Mouse (Mus musculus) right cerebral cortex, postnatal 10 days (tissue): ENCODE data around the gene Rbms3.

Experiments used
- DNase-seq, 2 experiments: peaks; one replicate each; pipeline ENCODE4 v3.0.0; 2021; ENCODE audit warnings: low spot score in 2 of 2

The Rbms3 gene

DNA sequence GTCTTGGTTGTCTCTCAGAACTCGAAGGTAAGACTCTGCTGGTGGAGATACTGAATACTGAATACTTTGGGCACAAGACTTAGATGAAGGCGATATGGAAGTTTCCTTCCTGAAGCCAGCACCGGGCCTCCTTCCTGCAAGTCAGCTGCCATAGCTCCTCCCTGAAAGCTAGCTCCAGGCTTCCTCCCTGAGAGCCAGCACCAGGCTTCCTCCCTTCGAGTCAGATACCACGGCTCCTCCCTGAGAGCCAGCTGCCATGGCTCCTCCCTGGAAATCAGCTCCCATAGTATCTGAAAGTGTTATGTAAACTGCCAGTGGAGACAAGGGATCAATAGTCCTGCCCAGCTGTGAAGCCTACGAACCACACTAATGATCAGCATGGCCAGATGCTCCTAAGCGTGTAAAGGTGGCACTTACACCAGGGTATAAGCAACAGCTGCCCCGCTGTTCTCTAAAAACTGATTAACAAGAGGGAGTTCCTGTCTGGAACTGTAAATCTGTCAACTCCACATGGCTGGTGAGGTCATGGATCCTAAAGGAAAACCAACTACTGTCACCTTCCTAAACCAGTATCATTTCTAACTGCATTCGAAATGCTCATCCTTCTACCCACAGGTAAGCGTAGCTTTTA lies 867.2 kb downstream of the Rbms3 start:
- no peak for DNase-seq

- DNase-seq, result no peak
Observed at GRCm38 (mm10) chr9:116748857-116749584, 880.7 kb downstream of the Rbms3 start.

DNA sequence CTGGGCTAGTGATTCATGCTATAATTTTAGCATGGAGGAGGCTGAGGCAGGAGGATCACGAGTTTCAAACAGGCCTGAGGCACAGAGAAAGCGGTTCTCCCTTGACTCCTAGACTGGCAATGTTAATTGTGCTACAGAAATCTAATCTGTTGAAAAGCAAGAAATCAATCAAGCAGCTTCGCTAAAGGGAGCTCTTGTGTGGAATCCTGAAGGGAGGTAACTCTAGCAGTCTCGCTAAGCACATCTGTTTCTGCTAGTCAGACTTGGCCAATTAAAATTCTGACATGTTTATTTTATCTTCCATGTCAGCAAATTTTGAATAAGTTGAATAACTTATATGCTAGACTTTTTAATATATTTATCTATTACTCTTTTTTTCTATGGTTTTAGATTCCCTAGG lies 881.4 kb downstream of the Rbms3 start:
- no peak for DNase-seq

- no peak for DNase-seq
Observed at GRCm38 (mm10) chr9:116746871-116747270, 882.8 kb downstream of the Rbms3 start.

GRCm38 (mm10) chr9:116737786-116738185 lies 891.9 kb downstream of the Rbms3 start:
- DNase-seq, result no peak

GRCm38 (mm10) chr9:116729172-116729571 lies 900.5 kb downstream of the Rbms3 start:
- DNase-seq, result no peak

DNA sequence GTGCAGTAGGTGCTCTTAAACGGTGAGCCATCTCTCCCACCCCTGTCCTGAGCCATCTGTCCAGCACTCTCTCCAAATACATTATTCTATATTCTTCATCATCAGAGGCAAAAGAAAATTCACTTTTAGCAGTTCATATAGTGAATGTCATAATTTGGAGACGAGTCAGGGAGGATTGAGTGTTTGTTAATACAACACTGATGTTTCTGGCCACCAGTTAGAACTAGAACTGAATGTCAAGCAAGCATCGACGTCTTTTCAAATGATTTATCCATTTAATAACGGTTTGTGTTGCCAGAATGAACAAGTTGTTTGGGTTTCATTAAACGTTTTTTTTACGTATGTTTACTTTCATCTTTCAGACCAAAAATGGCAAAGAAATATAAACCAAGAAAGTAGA lies 901.1 kb downstream of the Rbms3 start:
- no peak for DNase-seq

DNA sequence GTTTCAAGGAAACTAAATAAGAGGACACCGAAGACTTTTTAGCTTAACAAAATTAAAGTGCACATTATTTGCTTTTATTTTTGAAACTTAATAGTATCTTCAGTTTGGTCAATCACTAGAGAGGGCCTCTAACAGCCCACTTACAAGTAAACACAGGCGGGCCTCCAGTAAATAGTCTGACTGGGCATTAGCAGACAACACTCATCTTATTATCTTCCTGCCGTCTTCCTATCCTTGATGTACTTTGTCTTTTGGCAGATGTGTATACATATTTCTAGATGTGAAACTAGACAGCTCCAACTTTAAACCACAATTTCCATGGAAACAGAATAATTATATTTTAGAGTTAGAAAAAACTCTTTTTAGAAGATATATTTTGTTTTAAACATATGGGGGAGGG lies 901.6 kb downstream of the Rbms3 start:
- DNase-seq, result no peak

- DNase-seq, result no peak
Observed at GRCm38 (mm10) chr9:116724581-116724980, 905.1 kb downstream of the Rbms3 start.

DNA sequence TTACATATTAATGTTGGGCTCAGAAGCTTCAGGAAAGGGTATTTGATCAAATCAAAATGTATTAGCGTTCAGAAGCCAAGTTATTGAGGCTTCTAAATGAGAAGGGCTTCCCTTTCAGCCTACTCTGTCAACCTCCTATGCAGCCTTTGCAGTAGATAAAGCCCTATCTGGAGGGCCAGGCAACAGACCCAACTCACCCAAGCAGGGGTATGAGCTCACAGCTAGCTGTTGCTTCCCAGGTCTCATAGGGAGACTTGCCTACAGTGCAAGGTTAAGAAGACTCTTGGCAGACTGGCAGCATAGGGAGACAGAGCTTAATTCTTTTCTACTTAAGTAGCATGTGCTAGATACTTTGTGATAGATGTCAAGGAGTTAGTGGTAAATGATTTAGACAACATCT lies 926.6 kb downstream of the Rbms3 start:
- DNase-seq, result no peak

DNA sequence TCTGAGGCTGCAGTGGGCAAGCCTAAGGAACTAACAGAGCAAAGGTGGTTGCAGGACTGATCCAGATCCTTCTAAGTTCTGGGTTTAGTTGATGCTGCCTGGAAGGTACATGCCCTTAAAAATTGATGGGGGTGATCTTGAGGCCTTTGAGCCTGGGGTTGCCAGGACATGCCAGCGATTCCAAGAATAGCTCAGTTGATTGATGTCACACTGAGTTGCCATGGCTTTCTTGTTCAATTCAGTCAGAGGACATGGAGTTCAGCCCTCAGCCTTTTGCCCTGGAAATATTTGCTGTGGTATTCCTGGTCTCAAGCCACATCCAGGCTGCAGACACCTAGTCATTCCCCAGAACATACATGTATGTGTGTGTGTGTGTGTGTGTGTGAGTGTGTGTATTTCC lies 927.1 kb downstream of the Rbms3 start:
- DNase-seq, result no peak

GRCm38 (mm10) chr9:116701511-116702179 lies 928.1 kb downstream of the Rbms3 start:
- no peak for DNase-seq

DNA sequence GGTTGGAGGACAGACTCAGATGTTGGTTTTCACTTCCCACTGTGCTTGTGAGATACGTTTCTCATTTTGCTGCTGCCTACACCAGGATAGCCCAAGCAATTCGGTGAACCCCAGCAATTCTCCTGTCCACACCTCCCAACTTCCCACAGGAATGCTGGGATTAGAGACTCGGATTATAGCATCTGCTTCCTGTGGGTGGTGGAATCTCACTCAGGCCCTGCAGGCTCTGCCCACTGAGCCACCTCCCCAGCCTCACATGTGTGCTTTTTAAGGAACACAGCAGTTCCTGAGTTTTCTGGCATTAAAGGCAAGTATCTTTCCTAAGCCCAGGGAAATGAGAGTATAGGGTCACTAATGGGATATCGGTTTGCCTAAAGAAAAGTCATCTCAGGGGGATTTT lies 941.1 kb downstream of the Rbms3 start:
- no peak for DNase-seq

GRCm38 (mm10) chr9:116677142-116677541 lies 952.6 kb downstream of the Rbms3 start:
- no peak for DNase-seq

DNA sequence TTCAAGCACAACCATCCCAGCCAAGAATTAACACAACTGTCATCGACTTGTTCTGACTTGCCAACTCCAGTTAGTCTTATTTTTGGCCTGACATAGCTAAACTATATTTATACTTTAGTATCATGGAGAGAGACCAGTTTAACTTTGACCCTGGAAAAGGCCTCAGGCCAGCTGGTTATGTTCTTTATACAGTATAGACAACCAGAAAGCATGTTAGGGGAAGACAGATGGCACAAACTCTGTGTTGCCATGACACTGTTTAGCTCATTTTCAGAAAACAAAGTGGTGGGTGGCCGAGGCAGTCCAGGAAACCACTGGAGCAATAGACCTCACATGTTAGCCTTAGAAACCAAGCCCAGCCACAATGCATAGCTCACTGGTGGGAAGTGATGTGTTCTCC lies 953.3 kb downstream of the Rbms3 start:
- DNase-seq, result peak in 1 of 2 experiments; percentile 27

DNA sequence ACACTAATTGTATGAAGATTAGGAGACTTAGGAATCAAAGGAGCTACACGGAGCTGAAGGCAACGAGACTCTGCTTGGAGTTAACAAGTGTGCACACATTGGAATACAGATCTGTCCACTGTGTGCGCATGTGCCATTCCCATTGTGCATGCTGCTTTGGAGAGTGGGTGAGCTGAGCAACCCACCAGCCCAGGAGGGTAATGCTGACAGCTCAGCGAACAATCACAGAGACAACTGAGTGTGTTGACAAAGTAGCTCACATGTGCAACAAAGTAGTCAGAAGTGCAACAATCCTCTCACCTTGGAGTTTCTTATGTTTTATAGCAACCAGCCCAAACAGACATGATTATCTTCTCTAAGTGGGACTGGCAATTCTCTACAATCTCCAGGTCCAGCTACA lies 955.5 kb downstream of the Rbms3 start:
- DNase-seq, result no peak

- no peak for DNase-seq
Observed at GRCm38 (mm10) chr9:116661026-116661425, 968.7 kb downstream of the Rbms3 start.

DNA sequence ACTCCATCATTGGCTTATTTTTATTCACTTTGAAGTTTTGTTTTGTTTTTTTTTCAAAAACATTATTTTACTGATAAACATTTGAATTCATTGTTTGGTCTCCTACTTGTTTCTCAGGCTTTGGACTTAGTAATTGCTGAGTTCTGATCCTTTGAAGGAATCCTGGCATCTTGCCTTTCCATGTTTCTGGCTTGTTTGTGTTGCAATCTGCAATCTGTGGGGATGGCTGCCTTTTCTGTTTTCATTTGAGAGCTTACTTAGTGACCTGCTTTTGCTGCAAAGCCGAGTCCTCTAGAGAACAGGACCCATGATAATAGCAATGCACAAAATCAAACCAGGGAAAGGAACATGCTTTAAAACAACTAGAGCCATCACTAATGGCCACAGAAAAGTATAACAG lies 969.8 kb downstream of the Rbms3 start:
- no peak for DNase-seq

GRCm38 (mm10) chr9:116657141-116657540 lies 972.6 kb downstream of the Rbms3 start:
- no peak for DNase-seq

DNA sequence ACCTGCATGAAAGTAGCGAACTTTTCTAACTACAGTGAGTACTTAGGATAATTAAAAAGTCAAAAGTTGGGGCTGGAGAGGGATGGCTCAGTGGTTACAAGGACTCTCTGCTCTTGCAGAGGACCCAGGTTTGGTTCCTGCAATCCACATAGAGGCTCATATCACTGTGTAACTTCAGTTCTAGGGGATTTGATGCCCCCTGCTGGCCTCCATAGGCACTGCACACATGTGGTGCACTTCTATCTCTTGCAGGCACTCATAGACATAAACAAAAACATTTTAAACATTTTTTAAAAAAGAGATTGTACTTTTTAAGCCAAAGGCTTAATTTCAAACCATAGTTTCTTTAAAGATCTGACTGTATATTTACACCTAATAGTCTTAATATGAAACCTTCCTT lies 978.3 kb downstream of the Rbms3 start:
- DNase-seq, result no peak

GRCm38 (mm10) chr9:116649955-116650354 lies 979.8 kb downstream of the Rbms3 start:
- DNase-seq, result no peak

DNA sequence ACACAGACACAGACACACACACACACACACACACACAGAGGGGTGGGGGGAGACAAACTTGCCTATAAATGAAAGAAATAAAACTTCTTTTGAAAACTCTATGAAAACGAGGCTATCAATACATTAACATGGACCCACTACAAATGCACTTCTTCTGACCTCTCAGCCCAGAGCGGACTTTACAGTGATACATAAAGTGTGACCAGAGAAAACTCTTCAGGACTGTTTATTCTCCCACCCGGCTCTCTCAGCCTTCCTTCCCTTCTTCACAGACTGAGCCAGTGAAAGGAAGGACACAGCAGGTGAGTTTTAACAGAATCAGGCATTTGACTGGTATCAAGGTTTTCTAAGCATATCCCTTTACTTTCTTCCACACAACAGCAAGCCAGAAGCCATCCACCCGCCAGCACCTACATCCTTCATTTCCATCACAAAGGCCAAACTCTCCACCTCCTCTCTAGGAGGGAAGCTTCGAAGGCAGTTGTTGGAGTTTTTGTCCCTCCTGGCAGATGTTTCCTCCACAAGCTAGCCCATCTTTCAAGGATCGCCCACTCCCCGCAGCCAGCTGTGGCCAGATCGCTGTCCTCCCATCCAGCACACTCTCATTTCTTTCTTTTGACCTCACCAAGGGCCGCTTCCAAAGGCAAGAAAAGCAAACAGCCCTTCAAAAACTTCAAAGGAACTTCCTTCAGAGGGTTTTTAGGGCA lies 980.5 kb downstream of the Rbms3 start:
- no peak for DNase-seq
